Mouse (Mus musculus): Measurements from ENCODE around the gene Igf1r.

Gene Igf1r

DNA sequence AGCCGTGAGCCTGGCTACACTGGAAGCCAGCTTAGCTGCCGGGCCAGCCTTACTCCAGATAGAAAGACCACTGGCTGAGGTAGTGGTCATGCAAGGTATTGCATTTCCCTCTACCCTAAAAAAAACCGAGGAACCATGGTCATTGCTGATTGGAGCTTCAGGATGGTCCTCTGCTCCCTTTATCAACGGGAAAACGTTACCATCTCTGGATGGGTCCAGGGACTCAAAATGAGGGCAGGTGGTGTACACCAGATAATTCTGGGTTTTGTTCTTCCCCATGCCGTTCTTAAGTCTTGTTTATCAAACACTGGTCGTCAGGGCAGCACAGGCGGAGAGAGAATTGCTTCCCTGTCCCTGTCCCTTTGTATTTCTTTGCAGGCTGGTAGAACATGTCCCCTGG lies 57.0 kb downstream of the Igf1r start:
- DNase-seq (ENCODE audit: low spot score): no peak

DNA sequence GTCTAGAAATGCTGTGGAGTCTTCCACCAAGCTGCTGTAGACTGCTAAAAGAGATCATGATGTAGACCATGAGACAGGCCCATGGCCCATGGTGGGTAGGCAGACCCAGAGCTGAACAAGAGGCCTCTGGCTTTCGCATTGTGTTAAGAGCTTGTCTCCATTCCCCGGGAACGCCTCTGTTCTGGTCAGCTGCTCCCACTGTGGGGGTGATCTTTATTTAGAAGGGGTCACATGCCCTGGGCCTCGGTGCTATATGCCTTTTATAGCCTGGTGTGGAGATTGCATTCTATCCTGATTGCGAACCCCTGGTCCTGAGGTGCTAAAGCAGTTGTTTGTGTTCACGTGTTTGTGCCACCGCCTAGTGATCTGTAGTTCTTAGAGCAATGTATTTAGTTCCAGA lies 57.5 kb downstream of the Igf1r start:
- no peak for DNase-seq (ENCODE audit: low spot score)

GRCm38 (mm10) chr7:68010802-68011201 lies 58.2 kb downstream of the Igf1r start:
- no peak for DNase-seq (ENCODE audit: low spot score)

DNA sequence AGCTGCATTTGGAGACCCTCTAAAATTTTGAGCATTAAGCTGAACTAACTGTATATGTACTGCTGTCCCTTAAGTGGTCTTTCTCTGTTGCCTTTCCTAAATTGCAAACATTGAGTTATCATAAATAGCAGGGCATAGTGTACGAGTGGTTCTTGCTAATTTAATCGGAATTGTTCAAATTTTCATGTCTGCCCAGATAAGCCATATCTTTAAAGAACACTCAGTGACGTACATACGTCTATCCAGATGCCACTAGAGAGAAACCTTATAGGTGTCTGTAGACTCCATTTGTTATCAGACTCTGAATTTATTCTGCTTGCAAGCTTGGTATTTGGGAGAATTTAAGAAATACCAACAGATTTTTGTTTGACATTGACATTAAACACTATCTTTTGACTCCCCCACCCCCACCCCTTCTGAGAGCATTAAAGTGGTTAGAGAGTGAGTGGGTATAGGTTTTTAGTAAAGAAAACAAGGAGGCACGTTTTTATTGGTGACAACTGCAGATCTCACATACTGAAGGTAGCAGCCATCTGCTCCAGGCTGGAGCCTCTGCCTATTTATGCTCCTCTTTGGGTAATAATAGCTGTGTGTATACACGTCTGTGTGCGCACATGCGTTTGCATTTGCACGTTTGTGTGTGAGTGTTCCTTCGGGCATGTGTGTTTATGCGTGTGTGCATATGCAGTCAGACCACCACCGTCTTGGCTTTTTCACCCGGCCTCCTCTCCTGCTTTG lies 58.9 kb downstream of the Igf1r start:
- DNase-seq (ENCODE audit: low spot score): no peak

DNA sequence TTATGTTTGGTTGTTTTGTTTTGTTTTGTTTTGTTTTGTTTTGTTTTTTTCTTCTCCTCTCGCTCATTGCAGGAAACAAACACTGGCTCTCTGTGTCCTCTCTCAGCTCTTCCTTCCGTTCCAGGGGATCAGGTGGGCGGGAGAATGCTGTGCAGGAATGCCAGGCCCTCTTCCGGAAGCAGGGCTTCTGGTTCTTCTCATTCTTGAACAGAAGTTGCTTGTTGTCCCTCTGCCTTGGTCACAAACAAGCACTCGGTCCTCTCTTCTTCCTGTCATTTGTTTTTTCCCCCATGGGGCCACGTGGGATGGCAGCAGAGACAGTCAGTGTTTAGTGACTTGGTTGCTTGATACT lies 59.5 kb downstream of the Igf1r start:
- DNase-seq (ENCODE audit: low spot score): no peak

GRCm38 (mm10) chr7:68014495-68014894 lies 61.9 kb downstream of the Igf1r start:
- no peak for DNase-seq (ENCODE audit: low spot score)

DNA sequence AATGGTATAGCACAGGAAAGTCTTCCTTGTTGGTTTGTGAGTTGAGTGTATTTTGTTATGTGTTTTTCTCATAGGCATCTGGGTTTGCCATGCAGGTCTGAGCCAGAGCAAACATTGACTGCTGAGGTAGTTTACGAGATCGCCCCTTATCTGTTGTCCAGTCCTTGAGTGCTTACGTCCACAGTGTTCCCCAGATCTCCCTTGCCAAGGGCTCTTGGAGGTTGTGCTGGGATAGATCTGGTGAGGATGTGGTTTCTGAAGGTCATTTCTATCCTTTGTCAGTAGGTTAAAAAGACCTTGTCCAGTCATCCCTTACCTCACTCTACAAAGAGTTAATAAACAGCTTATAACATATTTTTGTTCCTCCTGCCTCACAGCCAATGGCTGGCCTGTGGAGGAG lies 62.8 kb downstream of the Igf1r start:
- no peak for DNase-seq (ENCODE audit: low spot score)

GRCm38 (mm10) chr7:68018038-68018437 lies 65.4 kb downstream of the Igf1r start:
- no peak for DNase-seq (ENCODE audit: low spot score)

DNA sequence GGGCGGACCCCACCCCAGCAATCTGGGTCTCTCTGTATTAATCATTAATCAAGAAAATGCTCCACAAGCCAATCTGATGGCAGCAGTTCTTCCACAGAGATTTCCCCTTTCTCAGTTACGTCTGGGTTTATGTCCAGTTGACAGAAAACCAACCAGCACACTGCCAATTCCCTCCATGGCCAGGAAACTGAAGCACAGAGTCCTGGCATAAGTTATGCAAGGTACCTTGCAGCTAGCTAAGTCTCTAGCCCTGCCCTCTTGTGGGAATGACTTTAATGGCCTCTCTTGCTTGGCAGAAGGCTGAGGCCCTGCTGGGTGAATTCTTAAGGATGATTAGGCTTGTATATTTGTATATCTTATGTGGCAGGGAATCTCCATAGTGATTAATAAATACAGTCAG lies 67.9 kb downstream of the Igf1r start:
- no peak for DNase-seq (ENCODE audit: low spot score)

DNA sequence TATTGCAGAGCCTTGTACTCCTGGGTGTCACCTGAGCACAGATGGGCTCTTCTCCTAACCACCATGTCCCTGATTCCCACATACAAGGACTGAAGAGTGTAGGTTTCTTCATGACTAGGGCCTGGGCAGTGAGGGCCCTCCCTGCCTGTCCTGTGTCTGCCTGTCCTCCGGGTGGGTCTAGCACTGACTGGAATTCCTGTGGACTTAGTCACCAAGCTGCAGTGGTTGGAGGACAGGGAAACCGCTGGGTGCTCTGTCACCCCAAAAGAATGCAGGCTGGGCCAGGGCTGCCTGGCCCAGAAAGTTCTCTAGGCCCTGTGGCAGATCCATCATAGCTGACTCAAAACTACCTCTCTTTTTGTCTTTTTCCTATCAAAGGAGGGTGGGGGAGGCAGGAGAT lies 69.1 kb downstream of the Igf1r start:
- no peak for DNase-seq (ENCODE audit: low spot score)

DNA sequence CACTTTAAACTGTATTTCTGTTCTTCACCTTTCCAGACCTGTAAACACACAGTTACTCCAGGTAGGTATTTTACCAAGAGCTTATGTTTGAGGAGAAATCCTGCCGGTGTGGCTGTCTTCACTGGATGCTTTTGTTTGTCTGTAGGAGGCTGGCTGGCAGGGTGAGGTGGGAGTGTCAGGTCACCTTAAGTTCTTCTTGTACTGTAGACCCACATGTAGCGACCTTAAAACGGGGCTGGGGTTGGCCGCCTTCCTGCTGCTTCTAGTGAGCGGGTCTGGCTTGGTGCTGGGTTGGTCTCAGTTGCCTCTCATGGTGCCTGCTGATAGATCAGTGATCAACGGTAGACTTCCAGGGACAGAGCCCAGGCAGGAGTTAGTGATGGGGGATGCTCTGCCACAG lies 69.6 kb downstream of the Igf1r start:
- no peak for DNase-seq (ENCODE audit: low spot score)

GRCm38 (mm10) chr7:68023882-68024281 lies 71.3 kb downstream of the Igf1r start:
- no peak for DNase-seq (ENCODE audit: low spot score)

DNA sequence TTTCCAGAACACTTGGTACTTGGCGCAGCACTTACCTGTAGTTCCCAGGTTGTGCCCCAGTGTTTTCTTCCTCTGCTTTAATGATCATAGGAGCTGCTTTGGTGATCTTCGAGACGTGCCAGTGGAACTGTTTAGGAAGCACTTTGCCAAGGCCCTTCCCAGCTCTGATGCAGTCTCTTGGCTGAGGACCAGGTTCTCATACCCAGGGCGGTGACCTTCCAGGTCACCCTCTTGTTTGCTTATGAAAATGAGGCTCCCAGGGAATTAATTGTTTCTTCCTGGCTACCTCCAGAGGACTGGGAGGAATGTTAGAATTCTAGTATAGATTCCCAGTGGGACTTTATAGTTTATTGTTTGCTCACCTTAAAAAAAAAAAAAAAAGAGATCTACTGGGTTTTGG lies 72.0 kb downstream of the Igf1r start:
- no peak for DNase-seq (ENCODE audit: low spot score)

- no peak for DNase-seq (ENCODE audit: low spot score)
Measured at GRCm38 (mm10) chr7:68025396-68025795, 72.8 kb downstream of the Igf1r start.

GRCm38 (mm10) chr7:68026076-68026475 lies 73.4 kb downstream of the Igf1r start:
- no peak for DNase-seq (ENCODE audit: low spot score)

DNA sequence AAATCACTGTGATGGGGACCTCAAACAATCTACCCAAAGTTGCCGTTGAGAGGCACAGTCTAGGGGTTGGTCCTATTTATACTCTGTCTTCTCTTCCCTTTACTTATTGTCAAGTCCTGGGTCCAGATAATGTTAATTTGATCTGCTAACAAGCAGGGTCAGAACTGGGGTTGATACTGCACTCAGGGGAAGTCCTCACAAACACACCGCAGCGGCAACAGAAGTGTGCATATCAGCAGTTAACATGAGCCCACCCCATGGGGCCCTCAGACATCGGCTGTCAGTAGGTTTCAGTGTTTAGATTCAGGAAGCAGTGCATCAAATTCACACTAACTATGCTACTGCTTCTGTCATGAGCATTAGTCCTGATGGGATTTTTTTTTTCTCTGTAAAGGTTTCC lies 75.5 kb downstream of the Igf1r start:
- DNase-seq (ENCODE audit: low spot score): no peak

GRCm38 (mm10) chr7:68030846-68031245 lies 78.2 kb downstream of the Igf1r start:
- no peak for DNase-seq (ENCODE audit: low spot score)

DNA sequence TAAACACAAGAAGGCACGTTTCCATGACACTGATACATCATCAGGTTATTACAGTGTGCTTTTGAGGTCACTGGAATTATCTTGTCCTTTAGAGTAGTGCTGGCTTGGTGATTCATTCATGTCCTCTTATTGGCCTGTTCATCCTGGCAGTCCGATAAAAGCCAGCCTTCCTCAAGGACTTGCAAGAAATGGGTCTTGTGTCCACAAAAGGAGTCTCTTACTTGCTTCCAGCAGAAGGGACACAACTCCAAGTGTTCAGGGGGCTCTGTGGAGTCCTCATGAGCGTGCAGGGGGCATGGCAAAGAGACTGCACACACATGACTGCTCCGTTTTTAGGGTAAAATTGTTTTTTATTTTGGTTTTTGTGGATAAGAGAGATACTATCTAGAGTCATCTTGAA lies 83.9 kb downstream of the Igf1r start:
- DNase-seq (ENCODE audit: low spot score): no peak

- DNase-seq (ENCODE audit: low spot score): no peak
Measured at GRCm38 (mm10) chr7:68038846-68039245, 86.2 kb downstream of the Igf1r start.

- DNase-seq (ENCODE audit: low spot score): no peak
Measured at GRCm38 (mm10) chr7:68039550-68039949, 86.9 kb downstream of the Igf1r start.

DNA sequence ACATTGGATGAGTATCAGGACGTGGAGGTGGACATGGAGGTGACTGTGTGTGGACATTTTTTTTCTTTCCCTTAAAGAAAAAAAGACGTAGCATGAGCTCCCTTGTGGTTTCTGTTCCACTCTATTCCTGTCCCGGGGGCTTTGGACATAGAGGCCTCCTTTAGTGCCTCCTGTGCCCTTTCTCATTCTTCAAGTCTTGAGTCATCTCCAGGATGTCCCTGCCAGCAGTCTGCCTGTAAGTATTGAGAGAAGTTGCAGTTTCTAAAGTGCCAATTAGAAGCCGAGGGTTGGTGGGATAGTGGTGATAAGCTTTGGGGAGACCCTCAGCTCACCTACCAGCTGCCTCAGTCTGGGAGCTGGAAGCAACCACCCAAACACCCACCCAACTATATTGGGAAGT lies 92.0 kb downstream of the Igf1r start:
- DNase-seq (ENCODE audit: low spot score): no peak

- DNase-seq (ENCODE audit: low spot score): no peak
Measured at GRCm38 (mm10) chr7:68047152-68047551, 94.5 kb downstream of the Igf1r start.

DNA sequence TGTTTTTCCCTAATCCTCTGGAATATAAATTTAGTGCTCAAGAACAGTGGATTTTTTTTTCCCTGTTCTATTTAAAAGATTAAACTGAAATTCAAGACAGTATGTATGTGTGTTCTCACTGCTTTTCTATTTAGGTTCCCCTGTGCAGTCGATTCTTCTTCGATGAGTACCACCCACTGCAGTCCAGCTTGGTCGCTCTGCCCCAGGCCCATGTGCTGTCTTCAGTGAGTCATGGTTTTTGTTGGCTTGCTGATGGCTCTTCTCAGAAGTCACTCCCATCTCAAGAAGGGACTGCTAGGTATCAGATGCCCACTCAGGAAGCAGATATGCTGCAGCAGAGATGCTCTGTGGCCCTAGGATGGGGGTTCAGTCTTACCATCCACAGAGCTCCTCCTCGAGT lies 95.9 kb downstream of the Igf1r start:
- DNase-seq (ENCODE audit: low spot score): no peak

DNA sequence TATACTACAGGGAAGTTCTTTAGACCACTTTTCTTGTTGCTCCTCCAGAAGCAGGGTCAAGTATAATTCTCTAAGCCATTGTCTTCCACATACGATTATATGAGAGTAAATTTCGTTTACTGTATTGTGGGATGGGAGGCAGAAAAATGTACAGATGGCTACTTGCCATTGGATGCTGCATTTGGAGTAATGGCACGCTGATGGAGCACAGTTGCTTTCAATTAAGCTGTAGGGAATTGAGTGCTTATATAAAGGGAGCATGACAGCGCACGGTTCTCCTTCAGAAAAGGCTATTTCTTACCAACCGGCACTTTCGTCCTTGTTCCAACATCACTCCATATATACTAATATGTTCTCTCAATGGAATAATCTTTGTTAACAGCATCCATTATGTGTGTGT lies 96.4 kb downstream of the Igf1r start:
- no peak for DNase-seq (ENCODE audit: low spot score)
